Mouse (Mus musculus) lung, postnatal 0 days (tissue): ENCODE measurements at regions not wholly inside any gene's neighbourhood (a gene's known extent, or its start where the extent isn't known, plus 50 kb on each side); places are given as distances from the start of the nearest gene placed in this dataset.

Source experiments
- CTCF ChIP-seq: IDR thresholded peaks from 2 replicates; pipeline ENCODE4 v1.5.1; 2016; ENCODE audit warnings: antibody characterized with exemption, mild to moderate bottlenecking
- EP300 ChIP-seq: IDR thresholded peaks from 2 replicates; pipeline ENCODE4 v1.6.1; 2016; ENCODE audit warnings: antibody characterized with exemption, mild to moderate bottlenecking, control low read depth

DNA sequence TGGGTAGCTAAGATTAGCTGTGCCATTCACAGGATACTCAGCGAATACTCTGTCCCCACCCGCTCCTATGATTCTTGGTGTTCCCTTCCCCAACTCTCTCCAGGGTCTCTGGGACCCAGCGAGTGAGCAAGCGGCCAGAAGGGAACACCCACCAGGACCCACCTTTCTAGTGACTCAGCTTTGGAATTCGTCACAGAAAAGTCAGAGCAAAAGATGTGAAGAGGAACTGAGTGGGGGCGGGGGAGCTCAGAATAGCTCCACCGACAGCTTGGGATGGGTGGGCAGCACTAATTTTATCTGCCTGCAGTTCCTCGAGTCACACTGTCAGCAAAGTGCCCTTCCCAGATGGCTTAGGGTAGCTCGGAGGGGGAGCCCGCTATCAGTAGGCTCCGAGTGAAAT, 140.6 kb downstream of the 9530068E07Rik start:
- TF ChIP-seq CTCF, result no peak
- TF ChIP-seq EP300, result no peak
